Mouse (Mus musculus): Measurements from ENCODE around the gene Sectm1b.
"Not testable (repeated sequence)": the region's sequence is repeated elsewhere in the genome, so short reads cannot be mapped to it uniquely, and the experiment has no call there.

Sectm1b gene

DNA sequence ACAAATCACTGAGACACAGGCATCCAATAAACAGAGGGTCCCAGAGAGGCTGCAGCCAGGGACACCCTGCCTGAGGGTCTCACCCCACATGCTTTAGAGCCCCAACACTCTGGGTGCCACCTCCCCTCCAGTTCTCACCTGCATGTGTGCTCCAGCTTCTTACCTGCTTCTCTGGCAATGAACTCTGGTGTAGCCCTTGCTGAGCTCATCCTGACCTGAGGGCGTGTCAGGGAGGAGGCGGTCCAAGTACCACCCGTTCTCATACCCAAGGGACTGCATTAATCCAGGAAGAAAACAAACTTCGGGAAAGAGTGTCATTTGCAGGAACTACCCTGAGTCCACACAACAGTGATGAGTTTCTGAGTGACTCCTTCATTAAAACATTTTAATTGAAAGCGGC is at the start of gene Sectm1b:
Sectm1b (minus strand) TSS at position 191 of the 400 bp plus-strand sequence.
- in situ Hi-C loops (cut with MboI; ENCODE audit: low pct_unique_long_range_greater_than_20kb in 1 of 2, low sequenced_read_pairs in 2 of 2, unreplicated experiment in 1 of 2), result loop anchor here in 1 of 2 experiments (10.0 kb wide), 1 partner anchor 61 kb away; no protein-coding TSS in a partner anchor

- in situ Hi-C loops (cut with MboI; ENCODE audit: low pct_unique_long_range_greater_than_20kb in 1 of 2, low sequenced_read_pairs in 2 of 2, unreplicated experiment in 1 of 2), result no loop called here
These were observed 48.9 kb upstream of the Sectm1b start for GRCm38 (mm10) chr11:121112091-121112775.

GRCm38 (mm10) chr11:121111601-121112000 is 48.2 kb upstream of the Sectm1b start:
- in situ Hi-C loops (cut with MboI; ENCODE audit: low pct_unique_long_range_greater_than_20kb in 1 of 2, low sequenced_read_pairs in 2 of 2, unreplicated experiment in 1 of 2), result no loop called here

GRCm38 (mm10) chr11:121111051-121111450 is 47.7 kb upstream of the Sectm1b start:
- in situ Hi-C loops (cut with MboI; ENCODE audit: low pct_unique_long_range_greater_than_20kb in 1 of 2, low sequenced_read_pairs in 2 of 2, unreplicated experiment in 1 of 2), result no loop called here

DNA sequence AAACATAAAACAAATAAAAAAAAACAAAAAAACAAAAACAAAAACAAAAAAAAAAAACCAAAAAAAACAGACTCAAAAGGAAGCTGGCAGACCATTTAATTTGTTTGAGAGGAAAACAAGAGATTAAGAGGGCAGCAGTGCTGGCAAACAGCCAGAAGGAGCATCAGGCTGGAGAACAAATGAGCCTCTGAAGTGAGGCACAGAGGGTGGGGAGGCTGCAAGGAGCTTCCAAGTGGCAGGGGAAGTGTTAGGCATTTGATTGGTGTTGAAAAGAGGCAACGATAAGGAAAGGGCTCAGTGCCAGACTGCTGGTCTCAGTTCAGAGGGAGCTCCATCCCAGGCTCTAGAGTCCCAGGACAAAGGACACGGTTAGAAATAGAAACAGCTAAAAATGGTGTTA is 46.6 kb upstream of the Sectm1b start:
- in situ Hi-C loops (cut with MboI; ENCODE audit: low pct_unique_long_range_greater_than_20kb in 1 of 2, low sequenced_read_pairs in 2 of 2, unreplicated experiment in 1 of 2), result no loop called here

GRCm38 (mm10) chr11:121108061-121108460 is 44.7 kb upstream of the Sectm1b start:
- in situ Hi-C loops (cut with MboI; ENCODE audit: low pct_unique_long_range_greater_than_20kb in 1 of 2, low sequenced_read_pairs in 2 of 2, unreplicated experiment in 1 of 2), result no loop called here

- in situ Hi-C loops (cut with MboI; ENCODE audit: low pct_unique_long_range_greater_than_20kb in 1 of 2, low sequenced_read_pairs in 2 of 2, unreplicated experiment in 1 of 2), result not testable (repeated sequence)
These were observed 43.9 kb upstream of the Sectm1b start for GRCm38 (mm10) chr11:121107242-121107641.

GRCm38 (mm10) chr11:121101124-121101805 is 37.9 kb upstream of the Sectm1b start:
- in situ Hi-C loops (cut with MboI; ENCODE audit: low pct_unique_long_range_greater_than_20kb in 1 of 2, low sequenced_read_pairs in 2 of 2, unreplicated experiment in 1 of 2), result no loop called here

DNA sequence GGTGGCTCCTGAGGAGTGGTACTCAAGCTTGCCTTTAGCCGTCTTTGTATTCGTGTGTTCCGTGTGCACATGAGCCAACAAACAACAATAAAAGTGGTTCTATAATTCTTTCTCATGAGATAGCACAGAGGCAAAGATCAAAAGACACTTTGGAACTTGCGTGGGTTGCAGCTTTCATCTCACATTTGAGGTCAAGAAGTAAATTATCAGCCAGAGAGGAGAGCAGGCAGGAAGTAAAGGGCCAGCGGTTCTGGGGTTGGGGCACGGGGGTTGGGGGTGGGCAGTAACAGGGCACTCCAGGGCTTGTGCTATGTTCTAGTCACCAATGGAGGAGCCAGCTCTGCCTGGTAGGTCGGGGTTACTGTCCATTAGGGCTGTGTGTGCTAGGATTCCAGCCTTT is 37.3 kb upstream of the Sectm1b start:
- in situ Hi-C loops (cut with MboI; ENCODE audit: low pct_unique_long_range_greater_than_20kb in 1 of 2, low sequenced_read_pairs in 2 of 2, unreplicated experiment in 1 of 2), result no loop called here

GRCm38 (mm10) chr11:121099762-121100161 is 36.4 kb upstream of the Sectm1b start:
- in situ Hi-C loops (cut with MboI; ENCODE audit: low pct_unique_long_range_greater_than_20kb in 1 of 2, low sequenced_read_pairs in 2 of 2, unreplicated experiment in 1 of 2), result no loop called here

GRCm38 (mm10) chr11:121092606-121093585 is 29.5 kb upstream of the Sectm1b start:
- in situ Hi-C loops (cut with MboI; ENCODE audit: low pct_unique_long_range_greater_than_20kb in 1 of 2, low sequenced_read_pairs in 2 of 2, unreplicated experiment in 1 of 2), result no loop called here

GRCm38 (mm10) chr11:121090943-121091342 is 27.6 kb upstream of the Sectm1b start:
- in situ Hi-C loops (cut with MboI; ENCODE audit: low pct_unique_long_range_greater_than_20kb in 1 of 2, low sequenced_read_pairs in 2 of 2, unreplicated experiment in 1 of 2), result no loop called here

DNA sequence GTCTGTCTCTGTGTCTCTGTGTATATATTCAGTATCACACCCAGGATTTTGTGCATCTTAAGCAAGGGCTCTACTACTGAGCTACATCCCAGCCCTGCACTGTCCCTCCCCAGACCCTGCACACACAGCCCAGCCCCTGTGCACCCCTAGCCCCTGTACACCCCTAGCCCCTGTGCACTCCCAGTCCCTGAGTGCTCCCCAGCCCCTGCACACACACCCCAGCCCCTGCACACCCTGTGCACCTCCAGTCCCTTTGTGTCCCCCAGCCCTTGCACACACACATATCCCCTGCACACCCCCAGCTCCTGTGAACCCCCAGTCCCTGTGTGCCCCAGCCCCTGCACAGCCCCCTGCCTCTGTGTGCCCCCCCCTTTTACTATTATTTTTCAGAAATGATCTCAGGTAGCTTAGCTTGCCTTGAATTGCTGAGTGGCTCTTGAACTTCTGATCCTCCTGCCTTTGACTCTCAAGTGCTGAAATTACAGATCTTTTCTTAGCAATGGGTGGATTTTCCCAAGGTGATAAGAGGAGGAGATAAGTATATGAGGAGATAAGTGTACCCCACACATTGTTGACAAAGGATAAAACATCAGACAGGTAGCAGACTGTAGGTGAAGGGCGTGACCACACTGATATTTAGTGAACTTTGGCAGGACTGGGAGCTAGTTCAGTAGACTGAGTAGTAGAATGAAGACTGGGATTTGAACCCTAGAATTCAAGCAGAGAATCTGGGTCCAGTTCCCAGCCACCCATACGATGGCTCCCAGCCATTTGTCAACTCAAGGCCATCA is 26.6 kb upstream of the Sectm1b start:
- in situ Hi-C loops (cut with MboI; ENCODE audit: low pct_unique_long_range_greater_than_20kb in 1 of 2, low sequenced_read_pairs in 2 of 2, unreplicated experiment in 1 of 2), result no loop called here

- in situ Hi-C loops (cut with MboI; ENCODE audit: low pct_unique_long_range_greater_than_20kb in 1 of 2, low sequenced_read_pairs in 2 of 2, unreplicated experiment in 1 of 2), result no loop called here
These were observed 25.6 kb upstream of the Sectm1b start for GRCm38 (mm10) chr11:121088997-121089396.

DNA sequence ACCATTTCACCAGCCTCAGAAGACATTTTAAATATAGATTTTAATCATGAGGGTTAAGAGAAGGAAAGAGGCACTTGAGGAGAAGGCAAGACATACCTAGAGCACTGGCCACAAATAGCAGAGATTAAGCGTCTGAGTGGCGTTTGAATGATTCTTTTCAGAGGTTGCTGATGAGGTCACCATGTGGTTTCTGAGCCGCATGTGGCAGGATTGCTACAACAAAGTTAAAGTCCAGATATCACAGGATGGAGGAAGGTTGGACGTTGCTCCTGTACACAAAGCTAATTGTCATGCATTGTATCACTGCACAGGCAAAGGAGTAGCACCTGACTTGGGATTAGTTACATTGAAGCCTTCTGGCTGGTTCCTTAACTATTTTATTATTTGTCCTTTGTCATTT is 22.9 kb upstream of the Sectm1b start:
- in situ Hi-C loops (cut with MboI; ENCODE audit: low pct_unique_long_range_greater_than_20kb in 1 of 2, low sequenced_read_pairs in 2 of 2, unreplicated experiment in 1 of 2), result no loop called here

DNA sequence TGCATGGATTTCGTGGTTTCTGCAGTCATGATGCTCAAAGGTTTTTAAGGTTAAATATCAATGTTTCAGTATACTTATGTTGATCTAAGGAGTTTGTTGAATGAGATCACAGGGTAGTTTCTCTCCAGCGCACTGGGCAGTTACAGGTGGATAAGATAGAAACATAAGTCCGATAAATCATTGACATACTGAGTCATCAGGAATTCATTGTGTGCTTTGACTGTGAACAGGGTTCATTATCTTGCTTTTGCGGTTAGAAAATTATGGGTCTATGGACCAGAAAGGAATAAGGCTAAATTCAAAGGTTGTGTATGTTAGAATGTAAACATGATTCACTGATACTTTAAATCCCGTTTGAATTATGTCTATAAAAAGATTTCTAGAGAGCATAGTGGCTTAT is 21.8 kb upstream of the Sectm1b start:
- in situ Hi-C loops (cut with MboI; ENCODE audit: low pct_unique_long_range_greater_than_20kb in 1 of 2, low sequenced_read_pairs in 2 of 2, unreplicated experiment in 1 of 2), result no loop called here

- in situ Hi-C loops (cut with MboI; ENCODE audit: low pct_unique_long_range_greater_than_20kb in 1 of 2, low sequenced_read_pairs in 2 of 2, unreplicated experiment in 1 of 2), result no loop called here
These were observed 19.6 kb upstream of the Sectm1b start for GRCm38 (mm10) chr11:121082857-121083500.

- in situ Hi-C loops (cut with MboI; ENCODE audit: low pct_unique_long_range_greater_than_20kb in 1 of 2, low sequenced_read_pairs in 2 of 2, unreplicated experiment in 1 of 2), result no loop called here
These were observed 18.9 kb upstream of the Sectm1b start for GRCm38 (mm10) chr11:121082250-121082649.

Measured in mouse embryonic stem cell (cell line).